Mouse (Mus musculus) lung, embryonic 16.5 days (tissue): ENCODE measurements at regions not wholly inside any gene's neighbourhood (a gene's known extent, or its start where the extent isn't known, plus 50 kb on each side); places are given as distances from the start of the nearest gene placed in this dataset.
"Not testable (repeated sequence)": the region's sequence is repeated elsewhere in the genome, so short reads cannot be mapped to it uniquely, and the experiment has no call there.

Source experiments
- ATAC-seq: fragments of 200-750 bp; cut with Nextera tagmentation; 2 replicates; pipeline ENCODE4 v1.8.0; 2017; ENCODE audit warnings: low read depth, mild to moderate bottlenecking, moderate library complexity
- H3K27ac ChIP-seq: fragments of 300-500 bp; sonication (generic); 2 replicates; pipeline ENCODE4 v1.5.1; 2014; ENCODE audit warnings: mild to moderate bottlenecking, control low read depth, low read length
- H3K27me3 ChIP-seq: fragments of 300-500 bp; sonication (generic); 2 replicates; pipeline ENCODE4 v1.6.1; 2014; ENCODE audit warnings: low read depth, low read length, mixed read lengths; ENCODE audit not compliant: control insufficient read depth, insufficient read depth
- H3K36me3 ChIP-seq: fragments of 300-500 bp; sonication (generic); 2 replicates; pipeline ENCODE4 v1.6.1; 2014; ENCODE audit warnings: low read length; ENCODE audit not compliant: control insufficient read depth, insufficient read depth
- H3K4me1 ChIP-seq: fragments of 300-500 bp; sonication (generic); replicated peaks from 2 replicates; pipeline ENCODE4 v1.6.1; 2014; ENCODE audit warnings: low read length, mixed read lengths; ENCODE audit not compliant: control insufficient read depth, insufficient read depth
- H3K4me2 ChIP-seq: fragments of 300-500 bp; sonication (generic); 2 replicates; pipeline ENCODE4 v1.6.1; 2014; ENCODE audit warnings: low read depth, low read length, control low read depth
- H3K4me3 ChIP-seq: fragments of 300-500 bp; sonication (generic); 2 replicates; pipeline ENCODE4 v1.5.1; 2014; ENCODE audit warnings: mild to moderate bottlenecking, low read length, control low read depth
- H3K9ac ChIP-seq: fragments of 300-500 bp; sonication (generic); 2 replicates; pipeline ENCODE4 v1.6.1; 2014; ENCODE audit warnings: low read length, control low read depth
- H3K9me3 ChIP-seq: fragments of 300-500 bp; sonication (generic); 2 replicates; pipeline ENCODE4 v1.6.1; 2016; ENCODE audit warnings: low read length; ENCODE audit not compliant: control insufficient read depth
- WGBS: fragments of 180-500 bp; shearing (Covaris S2); extraction: QIAGEN DNeasy Blood & Tissue Kit; methylation state at CpG from one replicate; pipeline ENCODE4 v1.1.7; 2014; 5-methylcytosine and 5-hydroxymethylcytosine counted together

DNA sequence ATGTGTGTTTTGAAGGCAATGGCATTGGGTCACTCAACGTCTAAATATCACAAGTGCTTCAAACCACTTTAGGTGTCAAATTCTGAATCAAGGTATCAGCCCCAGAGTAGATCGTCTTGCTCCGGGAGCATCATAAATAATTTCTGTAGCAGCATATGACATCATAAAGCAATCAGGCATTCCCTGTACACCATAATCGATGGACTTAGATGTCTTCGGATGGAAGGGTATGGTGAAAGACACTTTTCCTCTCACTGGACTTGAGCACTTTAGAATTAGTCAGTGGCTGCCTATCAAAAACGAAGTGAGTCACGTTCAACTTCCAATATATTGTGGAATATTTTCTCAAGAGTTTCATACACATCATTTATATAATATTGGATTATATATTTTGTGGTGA lies 77.9 kb downstream of the Gm5426 start:
- Histone ChIP-seq H3K27ac (no peak overlapping the region), H3K4me2 (peak overlapping the region; percentile 19; the same call in 1 of the 2 replicates)
- ATAC-seq: peak; percentile 12; the same call in 1 of the 2 replicates

GRCm38 (mm10) chr10:96214946-96215345 lies 78.5 kb downstream of the Gm5426 start:
- no peaks in the 10 kb centered on the region for H3K9me3 ChIP-seq
- H3K4me2 ChIP-seq: no peak overlapping the region
- H3K27me3 ChIP-seq: no peaks in the 10 kb centered on the region
- H3K36me3 ChIP-seq: no peaks in the 10 kb centered on the region
- H3K9ac ChIP-seq: no peak overlapping the region
- H3K27ac ChIP-seq: no peak overlapping the region
- no peak for ATAC-seq
- 84% methylated on average over 6 of the region's 6 CpGs for WGBS
- H3K4me1 ChIP-seq: peaks cover 3% of the 10 kb centered on the region; the same call in 1 of the 2 replicates
- no peak overlapping the region for H3K4me3 ChIP-seq

More for the DNA sequence above, 77.9 kb downstream of the Gm5426 start:
- Histone ChIP-seq H3K36me3 (no peaks in the 10 kb centered on the region), H3K4me3 (no peak overlapping the region), H3K9me3 (no peaks in the 10 kb centered on the region), H3K27me3 (no peaks in the 10 kb centered on the region), H3K4me1 (peaks cover 3% of the 10 kb centered on the region; the same call in 1 of the 2 replicates), H3K9ac (no peak overlapping the region; the same call in 1 of the 2 replicates)
- 46% methylated on average over 7 of the region's 7 CpGs for WGBS

GRCm38 (mm10) chr10:96220731-96221130 lies 84.3 kb downstream of the Gm5426 start:
- ATAC-seq: no peak
- 83% methylated on average over 4 of the region's 4 CpGs for WGBS
- Histone ChIP-seq H3K27ac (no peak overlapping the region), H3K4me3 (no peak overlapping the region), H3K36me3 (no peaks in the 10 kb centered on the region), H3K4me2 (no peak overlapping the region), H3K4me1 (no peaks in the 10 kb centered on the region), H3K9ac (no peak overlapping the region), H3K9me3 (no peaks in the 10 kb centered on the region), H3K27me3 (no peaks in the 10 kb centered on the region)

DNA sequence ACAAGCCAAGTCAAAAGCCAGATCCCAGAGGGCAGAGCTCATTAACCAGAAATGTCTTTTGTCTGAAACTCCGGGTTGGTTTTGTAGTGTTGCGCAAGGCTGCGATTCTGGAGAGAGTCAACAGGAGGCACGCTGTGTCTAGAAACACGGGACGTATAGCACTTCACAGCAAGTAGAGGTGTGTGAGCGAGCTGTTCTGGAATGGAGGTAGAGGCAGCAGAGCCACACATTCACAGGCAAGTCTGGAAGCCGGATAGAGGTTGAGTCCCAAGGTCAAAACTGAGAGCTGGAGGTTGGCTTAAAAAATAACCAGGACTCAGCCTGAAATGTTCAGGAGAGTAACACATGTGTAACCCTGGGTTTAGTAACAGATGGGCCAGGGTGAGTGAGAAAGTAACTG lies 94.0 kb downstream of the Gm5426 start:
- no peaks in the 10 kb centered on the region for H3K9me3 ChIP-seq
- H3K9ac ChIP-seq: no peak overlapping the region
- no peaks in the 10 kb centered on the region for H3K27me3 ChIP-seq
- peak; percentile 59; the same call in 1 of the 2 replicates for ATAC-seq
- H3K4me3 ChIP-seq: no peak overlapping the region
- 70% methylated on average over 8 of the region's 8 CpGs for WGBS
- no peaks in the 10 kb centered on the region for H3K4me1 ChIP-seq
- no peaks in the 10 kb centered on the region for H3K36me3 ChIP-seq
- H3K27ac ChIP-seq: no peak overlapping the region
- H3K4me2 ChIP-seq: no peak overlapping the region

- Histone ChIP-seq H3K4me1 (no peaks in the 10 kb centered on the region), H3K9me3 (no peaks in the 10 kb centered on the region), H3K36me3 (no peaks in the 10 kb centered on the region), H3K4me3 (no peak overlapping the region), H3K4me2 (no peak overlapping the region), H3K27me3 (no peaks in the 10 kb centered on the region), H3K9ac (no peak overlapping the region), H3K27ac (no peak overlapping the region)
- no peak for ATAC-seq
- 82% methylated on average over 6 of the region's 6 CpGs for WGBS
Measured at GRCm38 (mm10) chr10:96231309-96231708, 94.9 kb downstream of the Gm5426 start.

GRCm38 (mm10) chr10:96232889-96233288 lies 96.5 kb downstream of the Gm5426 start:
- Histone ChIP-seq H3K4me1 (no peaks in the 10 kb centered on the region), H3K27ac (no peak overlapping the region), H3K9ac (no peak overlapping the region), H3K4me2 (no peak overlapping the region), H3K36me3 (no peaks in the 10 kb centered on the region), H3K27me3 (no peaks in the 10 kb centered on the region), H3K4me3 (no peak overlapping the region), H3K9me3 (no peaks in the 10 kb centered on the region)
- 39% methylated on average over 1 of the region's 1 CpGs for WGBS
- no peak for ATAC-seq

GRCm38 (mm10) chr10:96234564-96235412 lies 98.4 kb downstream of the Gm5426 start:
- no peaks in the 10 kb centered on the region for H3K4me1 ChIP-seq
- no peak overlapping the region for H3K27ac ChIP-seq
- no peak overlapping the region for H3K4me2 ChIP-seq
- no peaks in the 10 kb centered on the region for H3K9me3 ChIP-seq
- H3K27me3 ChIP-seq: no peaks in the 10 kb centered on the region
- H3K36me3 ChIP-seq: no peaks in the 10 kb centered on the region
- no peak for ATAC-seq
- WGBS: 51% methylated on average over 9 of the region's 10 CpGs
- H3K4me3 ChIP-seq: no peak overlapping the region
- H3K9ac ChIP-seq: no peak overlapping the region

- not testable (repeated sequence) for H3K4me2 ChIP-seq, H3K27me3 ChIP-seq, H3K27ac ChIP-seq, H3K4me3 ChIP-seq, ATAC-seq, H3K36me3 ChIP-seq, H3K9ac ChIP-seq, H3K9me3 ChIP-seq, H3K4me1 ChIP-seq
- 87% methylated on average over 4 of the region's 4 CpGs for WGBS
Measured at GRCm38 (mm10) chr10:96236031-96236430, 99.6 kb downstream of the Gm5426 start.

- WGBS: 87% methylated on average over 6 of the region's 6 CpGs
- H3K9me3 ChIP-seq: no peaks in the 10 kb centered on the region
- H3K4me3 ChIP-seq: no peak overlapping the region
- no peak overlapping the region for H3K9ac ChIP-seq
- no peak overlapping the region for H3K4me2 ChIP-seq
- ATAC-seq: no peak
- H3K27me3 ChIP-seq: no peaks in the 10 kb centered on the region
- H3K4me1 ChIP-seq: no peaks in the 10 kb centered on the region
- H3K27ac ChIP-seq: no peak overlapping the region
- H3K36me3 ChIP-seq: no peaks in the 10 kb centered on the region
Measured at GRCm38 (mm10) chr10:96236777-96237373, 100.5 kb downstream of the Gm5426 start.
